Mouse (Mus musculus): Measurements from ENCODE around the gene Fem1a.

The Fem1a gene

DNA sequence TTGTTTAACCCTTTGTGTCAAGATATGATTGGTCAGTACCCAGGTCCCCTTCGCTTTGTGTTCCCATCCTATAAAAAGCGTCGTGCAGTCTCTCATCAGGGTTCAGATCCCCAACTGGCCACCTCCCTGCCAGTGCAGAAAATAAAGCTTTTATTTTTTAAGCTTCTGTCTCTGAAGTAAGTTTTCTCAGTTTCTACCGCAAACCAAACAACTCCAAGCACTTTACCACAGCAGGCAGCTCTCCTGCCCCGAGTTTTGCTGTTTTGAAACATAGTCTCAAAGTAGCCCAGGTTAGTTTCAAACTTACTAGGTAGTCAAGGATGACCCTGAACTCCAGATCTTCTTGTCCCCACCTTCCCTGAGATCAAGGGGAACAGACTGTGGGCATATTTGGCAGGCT, 21.7 kb downstream of the Fem1a start:
- DNase-seq (ENCODE audit: low spot score) = no peak

DNA sequence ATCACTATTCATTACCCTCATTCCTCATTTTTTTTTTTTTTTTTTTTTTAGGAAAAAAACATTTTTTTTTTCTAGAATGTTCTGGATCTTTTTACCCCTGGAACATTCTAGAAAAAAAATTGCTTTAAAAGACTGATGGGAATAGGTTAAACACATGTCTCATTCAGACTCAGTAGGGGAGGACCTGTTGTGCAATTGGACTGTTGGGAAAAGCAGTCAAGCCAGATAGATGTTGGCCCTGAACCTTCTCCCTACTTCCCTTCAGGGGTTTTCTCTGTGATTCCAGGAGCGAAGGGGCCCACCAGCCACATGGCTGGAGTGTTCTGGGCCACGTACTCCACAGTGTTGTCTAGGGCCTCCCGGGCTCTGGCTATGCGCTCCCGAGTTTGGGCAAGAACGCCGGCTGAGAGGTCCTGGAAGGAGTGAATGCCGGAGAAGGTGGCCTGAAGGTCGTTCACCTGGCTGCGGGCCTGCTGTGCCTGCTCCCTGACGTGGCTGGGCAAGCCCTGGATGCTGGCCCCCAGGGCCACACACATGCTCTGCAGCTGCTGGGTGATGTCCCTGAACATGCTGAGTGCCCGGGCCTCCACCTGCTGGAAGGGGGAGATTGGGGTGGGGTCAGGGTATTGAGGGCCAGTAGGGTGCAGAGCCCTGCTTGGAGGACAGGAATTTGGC, 23.0 kb downstream of the Fem1a start:
- DNase-seq (ENCODE audit: low spot score) = no peak

DNA sequence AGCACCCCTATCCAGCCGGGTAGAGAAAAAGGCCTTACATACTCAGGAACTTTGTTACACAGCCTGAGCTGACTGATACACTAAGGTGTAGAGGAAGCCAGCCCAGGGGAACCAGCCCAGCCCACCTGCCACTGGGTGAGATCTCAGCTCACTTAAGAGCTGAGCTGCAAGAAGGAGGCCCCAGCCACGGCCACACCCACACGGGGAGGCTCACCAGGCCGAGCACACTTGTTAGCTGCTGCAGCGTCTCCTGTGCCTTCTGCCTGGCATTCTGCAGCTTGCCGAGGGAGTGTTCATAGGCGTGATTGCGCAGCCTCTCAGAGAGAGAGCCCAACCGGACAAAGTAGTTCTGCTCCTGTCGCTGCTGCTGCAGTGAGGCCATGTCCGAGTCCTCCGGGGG, 24.6 kb downstream of the Fem1a start:
- no peak for DNase-seq (ENCODE audit: low spot score)

DNA sequence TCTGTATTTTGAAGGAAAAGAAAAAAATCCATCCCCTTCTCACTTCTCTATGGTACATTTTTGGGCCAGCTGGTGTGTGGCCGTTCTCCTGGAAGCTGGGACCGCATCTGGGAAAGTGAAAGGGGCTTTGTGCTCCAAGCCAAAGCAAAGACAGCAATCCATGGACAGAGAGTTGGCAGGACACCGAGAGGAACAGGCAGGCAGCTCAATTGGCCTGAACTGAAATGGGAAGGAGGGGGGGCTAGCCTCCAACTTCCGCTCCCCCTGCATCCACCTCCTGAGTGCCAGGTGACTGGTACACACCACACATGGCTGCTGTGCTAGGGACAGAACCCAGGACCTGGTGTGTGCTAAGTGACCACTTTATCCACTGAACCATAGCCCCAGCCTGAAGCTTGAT, 26.2 kb downstream of the Fem1a start:
- peak; percentile 66 for DNase-seq (ENCODE audit: low spot score)

DNA sequence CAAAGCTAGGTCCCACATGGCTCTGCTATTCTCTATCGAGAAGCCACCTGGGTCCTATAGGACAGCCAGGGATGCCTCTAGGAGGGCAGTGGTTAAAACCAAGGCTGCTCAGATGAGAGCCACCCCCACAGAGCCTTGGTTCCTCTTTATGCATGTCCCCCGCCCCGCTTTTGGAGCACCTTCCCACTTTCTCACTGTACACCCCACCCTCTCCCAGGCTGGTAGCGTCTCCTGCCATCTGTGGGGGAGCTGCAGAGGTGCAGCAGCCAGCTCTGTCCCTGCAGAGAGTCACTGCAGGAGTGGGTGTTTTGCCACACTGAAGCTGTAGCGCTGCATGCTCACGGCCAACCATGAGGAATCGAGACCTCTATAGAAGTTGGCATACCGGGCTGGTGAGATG, 26.7 kb downstream of the Fem1a start:
- DNase-seq (ENCODE audit: low spot score) = no peak

DNA sequence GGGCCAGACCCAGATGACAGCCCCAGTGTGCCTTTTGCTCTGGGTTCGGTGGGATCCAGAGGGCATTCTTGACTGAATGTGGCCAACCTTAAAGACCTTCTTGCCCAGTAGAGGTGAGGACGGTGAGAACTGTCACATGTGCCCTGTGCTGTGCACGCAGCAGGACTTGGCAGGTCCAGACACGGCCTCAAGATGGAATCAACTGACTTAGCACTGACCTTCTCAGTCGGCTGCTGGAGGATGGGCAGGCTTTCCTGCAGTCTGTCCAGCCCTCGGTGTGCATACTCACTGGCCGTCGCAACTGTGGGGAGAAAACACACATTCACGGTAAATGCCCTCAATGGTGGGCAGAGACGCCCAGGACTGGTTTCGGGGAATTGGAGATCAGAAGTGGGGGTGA, 29.4 kb downstream of the Fem1a start:
- DNase-seq (ENCODE audit: low spot score) = no peak

DNA sequence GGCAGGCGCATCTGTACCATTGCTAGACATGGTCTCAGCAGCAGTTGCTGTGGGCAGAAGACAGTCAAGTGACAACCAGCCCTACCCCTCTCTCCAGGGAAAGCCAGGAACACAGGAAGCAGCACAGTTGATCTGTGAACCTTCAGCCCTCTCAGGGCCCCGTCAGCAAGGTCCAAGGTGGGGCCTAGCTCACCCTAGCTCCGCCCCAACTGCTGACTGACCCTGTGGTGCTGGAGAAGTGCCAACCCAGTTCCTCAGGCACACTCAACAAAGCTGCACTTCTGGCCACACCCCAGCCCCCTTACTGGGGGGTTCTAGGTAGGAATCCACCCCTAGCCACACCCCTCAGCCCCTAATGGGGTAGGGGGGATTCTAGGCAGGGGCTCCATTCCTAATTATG, 31.2 kb downstream of the Fem1a start:
- DNase-seq (ENCODE audit: low spot score) = no peak

DNA sequence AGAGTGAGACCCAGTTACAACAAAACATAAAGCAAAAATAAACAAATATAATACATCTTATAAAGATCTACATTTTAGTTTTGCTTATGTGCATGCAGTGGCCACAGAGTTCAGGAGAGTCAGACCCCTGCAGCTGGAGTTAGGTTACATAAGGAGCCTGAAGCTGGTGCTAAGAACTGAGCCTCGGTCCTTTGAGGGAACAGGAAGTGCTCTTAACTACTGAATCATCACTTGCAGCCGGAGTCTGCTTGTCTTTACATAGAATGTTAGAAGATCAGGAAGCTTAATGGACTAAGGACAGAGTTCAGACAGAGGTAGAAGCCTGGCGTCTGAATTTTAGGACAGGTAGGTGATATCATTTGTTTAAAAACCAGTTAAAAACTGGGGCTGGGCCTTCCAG, 32.3 kb downstream of the Fem1a start:
- DNase-seq (ENCODE audit: low spot score) = no peak

DNA sequence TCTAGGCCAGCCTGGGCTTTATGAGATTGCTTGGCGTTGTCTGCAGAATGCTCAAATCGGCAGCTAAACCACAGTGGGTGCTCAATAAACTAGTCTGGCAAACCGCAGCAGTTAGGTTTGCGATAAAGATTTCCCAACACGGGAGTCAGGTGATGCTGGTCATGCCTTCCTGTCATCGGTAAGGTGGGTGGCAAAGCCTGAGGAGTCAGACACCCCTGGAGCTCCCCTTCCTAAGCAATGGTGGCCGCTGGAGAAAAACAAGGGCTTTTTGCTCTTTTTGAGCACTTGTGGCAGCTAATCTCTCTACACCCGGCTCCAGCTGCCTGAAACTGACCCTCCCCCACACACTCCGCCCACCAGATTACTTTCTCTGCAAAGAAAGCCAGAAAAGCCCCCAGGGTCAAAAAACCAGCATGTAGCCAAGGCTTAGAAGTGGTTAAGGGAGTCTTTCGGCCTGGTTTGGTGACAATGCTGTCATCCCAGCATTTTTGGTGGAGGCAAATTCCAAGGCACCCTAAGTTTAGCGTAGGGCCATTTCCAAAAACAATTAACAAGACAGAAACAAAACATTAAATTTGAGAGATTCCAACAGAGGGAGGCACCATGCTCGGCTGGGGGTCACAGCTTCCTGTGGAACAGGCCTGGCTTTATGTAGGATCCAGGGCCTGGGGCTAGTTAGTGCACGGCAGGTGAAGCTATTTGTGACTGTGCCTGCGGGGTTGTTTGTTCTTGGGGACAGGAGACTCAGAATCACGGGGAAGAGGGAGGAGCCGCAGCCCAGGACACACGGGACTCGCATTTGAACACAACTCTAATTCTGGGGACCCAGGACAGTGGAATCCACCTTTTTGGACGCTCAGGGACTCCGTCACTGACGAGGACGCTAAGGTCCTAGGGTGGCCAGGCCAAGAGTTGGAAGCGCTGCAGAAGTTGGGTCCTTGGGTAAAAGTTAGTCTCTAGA, 33.0 kb downstream of the Fem1a start:
- DNase-seq (ENCODE audit: low spot score) = no peak

DNA sequence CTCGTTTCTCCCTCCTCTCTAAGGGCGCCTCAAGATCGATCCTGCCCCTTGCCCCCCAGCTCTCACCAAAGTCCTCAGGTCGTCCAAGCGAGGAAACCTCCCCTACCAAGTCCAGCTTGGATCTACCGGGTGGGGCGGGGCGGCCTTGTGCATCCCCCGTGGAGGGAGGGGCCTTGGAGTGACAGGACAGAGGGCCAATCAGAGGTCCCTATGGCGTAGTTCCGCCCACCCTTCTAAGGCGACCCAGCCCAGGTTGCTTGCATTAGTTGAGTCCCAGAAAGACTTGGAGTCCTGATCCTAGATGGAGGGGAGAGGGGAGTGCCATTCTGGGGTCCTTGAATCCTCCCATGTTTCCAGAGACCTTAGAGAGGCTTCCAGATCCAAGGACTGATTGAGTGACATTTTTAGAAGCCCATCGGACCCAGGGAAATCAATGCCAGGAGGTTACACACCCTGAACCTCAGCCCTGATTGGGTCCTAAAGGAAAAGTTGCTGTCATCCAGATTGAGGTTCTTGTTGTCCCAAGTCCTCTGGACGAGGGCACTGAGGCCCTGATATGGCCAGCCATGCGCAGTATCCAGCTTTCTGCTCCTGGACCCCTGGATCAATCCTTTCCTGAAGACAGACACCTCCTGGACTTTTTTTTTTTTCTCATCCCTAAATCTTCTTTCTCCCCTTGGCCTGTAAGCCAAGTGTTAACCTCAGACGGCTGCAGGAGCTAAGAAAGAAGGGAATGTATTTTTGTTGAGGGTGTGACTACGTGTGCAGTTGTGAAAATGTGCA, 34.0 kb downstream of the Fem1a start:
- DNase-seq (ENCODE audit: low spot score) = no peak

DNA sequence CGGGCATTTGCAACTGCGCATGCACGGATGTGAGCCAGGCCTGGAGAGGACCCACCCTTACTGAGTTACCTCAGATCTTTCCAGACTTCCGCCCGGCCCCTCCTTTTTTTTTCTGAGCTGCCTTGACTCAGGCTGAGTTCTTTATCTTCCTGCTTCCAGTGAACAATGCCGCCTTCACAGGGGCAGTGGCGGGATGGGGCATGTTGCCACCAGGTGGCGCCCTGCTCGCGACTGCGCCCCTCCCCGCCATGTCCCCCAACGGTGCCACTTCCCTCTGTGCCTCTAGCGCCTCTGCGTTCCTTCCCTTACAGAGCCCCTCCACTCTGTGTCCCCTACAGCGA, 34.5 kb downstream of the Fem1a start:
- DNase-seq (ENCODE audit: low spot score) = no peak

DNA sequence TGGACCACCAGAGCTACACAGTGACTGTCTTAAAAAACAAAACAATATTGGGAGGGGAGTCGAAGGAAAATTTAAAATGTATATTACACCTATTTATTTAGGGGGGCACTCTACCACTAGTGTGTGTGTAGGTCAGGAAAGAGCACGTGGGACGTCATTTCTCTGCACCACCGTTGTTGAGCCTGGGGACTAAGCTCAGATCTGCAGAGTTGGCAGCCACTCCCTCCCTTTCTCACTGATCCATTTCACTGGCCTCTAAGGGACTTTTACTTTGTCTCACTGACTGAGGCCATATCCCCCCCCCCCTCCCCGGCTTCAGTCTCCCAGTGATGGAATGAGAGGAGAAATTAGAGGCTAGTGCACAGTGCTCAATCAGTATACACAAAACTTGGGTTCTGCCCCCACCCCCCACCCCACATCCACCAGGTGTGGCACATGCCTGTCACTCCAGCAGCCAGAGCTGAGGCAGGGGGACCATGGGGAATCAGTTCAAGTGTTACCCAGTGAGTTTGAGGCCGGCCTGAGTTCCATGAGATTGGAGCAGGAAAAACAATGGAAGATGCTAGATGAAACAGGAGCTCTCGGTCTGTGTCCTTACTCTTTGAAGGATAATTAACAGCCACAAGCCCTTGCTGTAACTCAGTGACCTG, 35.3 kb downstream of the Fem1a start:
- no peak for DNase-seq (ENCODE audit: low spot score)

DNA sequence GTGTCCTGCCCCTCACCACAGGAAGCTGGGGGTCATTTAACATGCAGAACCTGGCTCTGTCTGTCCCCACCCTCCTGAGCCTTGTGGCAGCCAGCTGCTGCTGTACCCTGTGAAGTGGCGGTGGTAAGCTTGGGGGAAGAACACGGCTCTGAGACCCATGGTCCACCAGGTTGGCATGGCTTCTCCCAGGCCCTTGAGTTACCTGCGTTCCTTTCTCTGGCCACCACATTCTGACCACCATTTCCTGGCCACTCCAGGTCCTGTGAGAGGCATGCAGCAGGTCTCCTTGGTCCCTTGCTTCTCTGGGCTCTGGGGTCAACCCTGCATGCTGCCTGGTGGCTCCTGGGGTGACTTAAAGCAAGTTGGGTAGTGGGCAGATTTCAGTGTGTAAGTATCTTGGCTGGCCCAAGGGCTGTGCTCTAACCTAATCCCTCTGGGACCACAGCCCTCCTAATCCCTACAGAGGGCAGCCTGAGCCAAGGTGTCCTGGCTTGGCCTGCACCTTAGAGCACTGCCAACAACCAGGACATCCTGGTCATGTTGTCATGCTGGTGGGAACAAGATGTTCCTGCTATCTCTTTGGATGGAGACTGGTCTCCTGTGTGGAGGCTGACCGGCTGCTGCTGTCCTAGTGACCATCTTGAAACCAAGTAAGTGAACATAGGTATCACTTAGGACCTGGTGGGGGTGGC, 36.1 kb downstream of the Fem1a start, which contains the start of gene Plin3:
Gene Plin3 (minus strand): TSS at position 343 of the 692 bp plus-strand sequence.
- DNase-seq (ENCODE audit: low spot score) = no peak

DNA sequence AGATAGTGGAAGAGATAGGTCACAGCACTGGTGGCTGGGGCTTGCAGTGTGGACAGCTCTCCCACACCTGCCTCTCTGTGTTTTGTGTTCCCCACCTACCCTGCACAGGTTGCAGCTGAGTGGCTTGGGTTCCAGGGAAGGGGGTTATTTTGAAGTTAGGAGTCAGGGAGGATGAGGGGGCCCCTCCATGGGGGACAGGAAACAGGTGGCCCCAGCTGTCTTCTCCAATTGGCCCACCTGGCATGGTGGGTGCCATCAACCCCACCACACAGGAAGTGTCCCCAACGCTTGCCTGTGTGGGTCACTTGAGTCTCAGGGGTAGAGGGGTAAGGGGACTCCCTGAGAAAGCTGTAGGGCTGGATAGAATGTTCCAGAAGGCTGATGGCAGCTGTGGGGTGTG, 36.7 kb downstream of the Fem1a start:
- no peak for DNase-seq (ENCODE audit: low spot score)

DNA sequence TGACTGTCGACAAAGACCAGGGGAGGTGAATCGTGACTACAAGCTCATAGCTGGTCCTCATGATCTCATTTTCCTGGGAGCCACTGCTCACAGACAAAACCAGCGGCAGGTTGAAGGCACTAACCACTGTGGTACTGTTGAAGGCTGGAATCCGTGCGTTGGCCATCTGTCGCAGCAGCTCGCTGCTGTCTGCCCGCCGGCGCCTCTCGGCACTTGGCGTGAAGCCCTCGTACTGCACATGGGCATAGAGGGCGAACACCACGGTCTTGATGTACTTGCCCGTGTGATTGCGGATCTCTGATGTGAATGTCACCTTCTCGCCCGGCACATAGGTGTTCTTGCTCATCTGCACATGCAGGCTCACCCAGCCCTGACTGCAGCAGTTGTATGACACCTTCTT, 37.6 kb downstream of the Fem1a start:
- DNase-seq (ENCODE audit: low spot score) = no peak

DNA sequence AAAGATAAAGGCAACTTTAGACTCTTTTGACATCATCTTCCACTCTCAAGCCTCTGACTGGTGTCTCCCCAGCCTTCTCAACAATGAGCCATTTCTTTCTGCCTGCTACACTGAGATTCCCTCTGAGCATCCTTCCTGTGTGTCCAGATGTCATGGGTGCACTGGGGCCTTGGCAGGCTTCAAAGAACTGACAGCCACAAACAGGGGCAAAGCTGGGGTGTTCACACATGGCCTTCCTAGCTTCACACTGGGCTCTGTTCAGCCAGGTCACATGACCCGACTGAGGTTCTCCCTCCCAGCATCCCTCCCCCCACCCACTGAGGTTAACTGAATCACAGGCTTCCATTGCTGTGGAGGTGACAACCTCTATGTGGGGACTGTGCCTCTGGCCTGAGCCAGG, 39.6 kb downstream of the Fem1a start:
- no peak for DNase-seq (ENCODE audit: low spot score)

DNA sequence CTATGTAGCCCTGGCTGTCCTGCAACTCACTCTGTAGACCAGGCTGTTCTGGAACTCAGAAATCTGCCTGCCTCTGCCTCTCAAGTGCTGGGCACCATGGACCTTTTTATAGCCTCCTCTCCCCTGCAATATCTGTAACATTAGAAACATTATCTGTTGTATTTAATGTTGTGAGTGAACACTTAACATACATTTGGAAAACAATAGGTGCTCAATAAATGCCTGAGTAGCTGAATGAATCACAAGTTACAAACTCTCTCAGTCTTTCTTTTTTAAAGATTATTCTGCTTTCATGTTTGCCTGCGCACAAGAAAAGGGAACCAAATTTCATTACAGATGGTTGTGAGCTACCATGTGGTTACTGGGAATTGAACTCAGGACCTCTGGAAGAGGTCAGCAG, 41.6 kb downstream of the Fem1a start:
- no peak for DNase-seq (ENCODE audit: low spot score)

DNA sequence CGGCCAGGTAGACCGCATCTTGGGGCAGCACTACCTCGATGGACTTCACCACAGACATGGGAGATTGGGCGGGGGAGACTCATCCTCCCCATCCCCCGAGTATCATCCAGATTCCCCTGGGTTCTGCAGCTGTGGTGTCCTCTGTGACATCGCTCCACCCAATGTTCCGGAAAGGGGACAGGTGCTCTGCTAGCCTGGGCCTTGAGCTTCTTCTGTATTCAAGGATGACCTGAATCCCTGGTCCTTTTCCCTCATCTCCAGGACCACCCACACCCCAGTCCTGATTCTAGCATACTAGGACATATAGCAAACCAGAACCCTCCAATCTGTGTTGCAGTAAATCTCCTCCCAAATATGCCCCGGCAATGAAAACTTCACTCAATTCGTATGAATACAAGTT, 43.6 kb downstream of the Fem1a start, which contains the start of gene Arrdc5:
Gene Arrdc5 (minus strand): TSS at position 101 of the 400 bp plus-strand sequence.
- no peak for DNase-seq (ENCODE audit: low spot score)

DNA sequence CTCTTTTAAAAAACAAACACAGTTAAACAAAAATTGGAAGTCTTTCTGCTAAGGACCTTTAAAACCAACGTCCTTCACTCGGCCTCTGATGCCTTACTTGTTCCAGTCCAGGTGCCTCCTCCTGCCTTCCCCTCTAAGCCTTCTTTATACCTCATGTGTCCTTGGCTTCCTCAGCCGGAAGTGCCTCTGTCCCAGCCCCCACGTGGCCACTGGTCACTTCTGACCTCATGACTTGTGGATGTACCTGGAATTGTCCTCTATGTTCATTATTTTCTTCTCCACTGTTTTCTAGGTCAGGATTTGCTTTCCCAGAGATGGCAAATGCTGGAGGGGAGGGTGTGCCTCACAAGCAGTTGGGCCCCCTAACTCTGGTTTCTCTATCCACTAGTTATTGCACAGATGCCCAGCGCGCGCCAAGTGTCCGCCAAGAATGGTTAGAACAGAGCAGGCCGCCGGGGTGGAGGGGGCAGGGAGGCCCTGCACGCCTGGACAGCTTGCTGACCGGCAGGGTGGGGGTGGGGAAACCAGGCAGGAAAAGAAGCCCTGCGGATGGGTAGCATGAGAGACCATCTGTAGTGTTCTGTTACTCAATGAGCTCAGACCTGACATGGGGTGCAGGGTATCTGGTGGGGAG, 45.9 kb downstream of the Fem1a start:
- DNase-seq (ENCODE audit: low spot score) = no peak

DNA sequence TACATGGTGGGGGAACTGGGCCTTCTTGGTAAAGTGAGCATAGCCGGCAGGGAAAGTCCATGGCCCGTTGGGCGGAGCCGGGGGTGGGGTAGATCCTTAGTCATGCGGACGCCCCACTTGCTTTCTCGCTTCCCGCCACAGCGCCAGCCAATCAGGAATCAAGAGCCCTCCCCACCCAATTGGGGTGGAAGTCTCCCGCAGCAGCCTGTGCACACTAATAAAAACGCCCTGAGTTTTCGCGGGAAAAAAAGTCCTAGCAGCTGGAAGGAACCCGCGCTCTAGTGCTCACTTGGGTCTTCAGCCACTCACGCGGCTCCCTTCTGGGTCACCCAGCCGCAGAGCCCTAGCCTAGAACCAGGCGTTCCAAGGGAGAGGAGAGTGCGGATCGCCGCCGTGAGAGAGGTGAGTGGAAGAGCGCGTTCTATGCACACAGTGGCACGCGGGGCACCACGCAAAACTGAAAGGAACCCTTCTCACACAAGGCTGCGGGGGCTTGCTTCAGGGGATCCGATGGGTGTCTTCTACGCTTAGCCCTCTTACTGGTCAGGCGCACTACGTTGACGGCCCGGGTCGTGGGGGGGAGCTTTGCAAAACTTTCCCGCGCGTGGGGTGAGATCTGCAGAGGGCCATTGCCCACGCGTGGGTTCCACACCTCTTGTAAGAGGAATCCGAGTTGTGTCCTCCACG, 46.7 kb downstream of the Fem1a start, which contains the start of gene Uhrf1:
Gene Uhrf1 (plus strand): TSS at position 162 of the 687 bp plus-strand sequence.
- no peak for DNase-seq (ENCODE audit: low spot score)

Measured in left cerebral cortex, adult 11 months (tissue).